Mouse (Mus musculus) CD4-positive, CD25-positive, alpha-beta regulatory T cell, adult 2 months (primary cell): ENCODE results near the gene Smad3.

Source experiments
- DNase-seq: peaks from one replicate; pipeline ENCODE4 v3.0.0-alpha.2; 2012; ENCODE audit warnings: low read depth, low spot score

The Smad3 gene

GRCm38 (mm10) chr9:63701957-63702309, 55.9 kb downstream of the Smad3 start:
- no peak for DNase-seq

- DNase-seq, result no peak
Measured at GRCm38 (mm10) chr9:63701258-63701956, 56.4 kb downstream of the Smad3 start.

DNA sequence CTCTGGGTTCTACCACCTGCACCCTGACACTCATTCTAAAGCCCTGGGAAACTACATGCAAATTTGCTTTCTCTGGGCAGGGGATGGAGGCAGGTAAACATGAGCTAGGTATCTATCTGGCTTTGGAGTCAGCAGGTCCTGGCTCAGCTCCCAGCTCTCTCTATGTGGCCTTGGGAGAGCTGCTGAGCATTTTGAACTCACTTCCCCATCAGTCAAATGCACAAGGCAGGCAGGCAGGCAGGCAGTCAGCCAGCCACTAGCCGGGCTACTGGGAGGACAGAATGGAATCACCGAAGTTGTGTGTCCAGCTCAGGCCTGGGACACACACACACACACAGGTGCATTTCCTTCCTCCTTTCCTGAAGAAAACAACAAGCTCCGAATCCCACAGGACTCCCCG, 58.6 kb downstream of the Smad3 start:
- DNase-seq, result no peak

DNA sequence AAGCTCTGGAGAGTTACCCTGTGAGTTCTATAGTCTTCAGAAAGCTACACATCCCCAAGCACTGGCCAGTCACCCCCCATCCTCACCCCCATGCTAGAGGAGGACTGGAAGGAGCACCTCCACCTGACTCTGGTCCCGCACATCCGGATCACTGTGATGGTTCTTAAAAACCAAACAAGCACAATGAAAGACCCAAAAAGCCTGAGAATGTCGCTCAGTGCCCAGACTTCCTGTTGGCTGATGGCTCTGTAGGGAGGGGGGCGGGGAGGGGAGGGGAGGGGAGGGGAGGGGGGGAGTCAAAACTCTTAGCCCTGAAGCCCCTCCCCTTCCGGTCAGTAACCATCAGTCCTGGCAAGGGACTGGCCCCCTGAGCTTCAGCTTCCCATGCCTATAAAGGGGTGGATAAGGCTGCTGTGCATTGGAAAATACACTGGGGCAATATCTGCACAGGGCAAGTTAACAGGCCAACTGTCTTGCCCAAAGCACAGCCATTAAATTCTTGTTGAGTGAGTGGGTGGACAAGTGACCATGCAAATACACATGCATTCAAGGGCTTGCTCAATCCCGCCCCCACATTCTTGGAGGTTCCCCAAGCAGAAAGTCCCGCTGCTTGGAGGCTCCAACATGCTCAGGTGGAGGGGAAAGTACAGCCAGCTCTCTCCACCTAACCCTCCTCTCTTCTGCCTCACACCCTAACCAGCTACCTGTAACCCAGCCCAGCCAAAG, 59.3 kb downstream of the Smad3 start:
- DNase-seq, result peak; percentile 50

- DNase-seq, result no peak
Measured at GRCm38 (mm10) chr9:63697606-63698005, 60.2 kb downstream of the Smad3 start.

DNA sequence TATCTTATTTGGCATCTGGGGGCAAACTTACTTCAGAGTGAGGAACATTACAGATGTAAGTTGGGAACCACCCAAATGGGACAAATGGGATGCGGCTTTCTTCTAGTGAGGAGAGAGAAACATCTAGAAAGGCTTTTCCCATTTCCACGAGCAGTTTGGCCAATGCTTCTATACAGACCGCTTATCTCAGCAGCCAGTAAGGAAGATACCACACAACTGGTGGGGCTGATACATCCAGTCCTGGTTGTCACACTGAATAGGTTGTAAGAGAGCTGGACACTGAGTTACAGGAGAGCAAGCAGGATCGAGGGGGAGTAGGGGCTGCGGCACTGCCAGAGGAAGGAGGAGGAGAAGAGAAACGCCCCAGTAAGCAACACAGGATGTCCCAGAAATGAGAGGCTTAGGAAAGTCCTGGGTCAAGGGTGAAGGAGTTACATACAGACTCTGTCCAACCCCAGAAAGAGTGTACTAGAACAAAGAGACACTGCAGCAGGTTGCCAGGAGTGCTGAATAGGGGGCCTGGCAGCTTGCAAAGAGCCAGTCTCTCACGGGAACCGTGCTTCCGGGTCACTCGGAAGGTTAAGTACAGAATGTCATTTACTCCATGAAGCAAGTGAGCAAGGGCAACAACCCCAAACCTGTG, 61.2 kb downstream of the Smad3 start:
- DNase-seq, result no peak

- no peak for DNase-seq
Measured at GRCm38 (mm10) chr9:63691960-63692359, 65.8 kb downstream of the Smad3 start.

DNA sequence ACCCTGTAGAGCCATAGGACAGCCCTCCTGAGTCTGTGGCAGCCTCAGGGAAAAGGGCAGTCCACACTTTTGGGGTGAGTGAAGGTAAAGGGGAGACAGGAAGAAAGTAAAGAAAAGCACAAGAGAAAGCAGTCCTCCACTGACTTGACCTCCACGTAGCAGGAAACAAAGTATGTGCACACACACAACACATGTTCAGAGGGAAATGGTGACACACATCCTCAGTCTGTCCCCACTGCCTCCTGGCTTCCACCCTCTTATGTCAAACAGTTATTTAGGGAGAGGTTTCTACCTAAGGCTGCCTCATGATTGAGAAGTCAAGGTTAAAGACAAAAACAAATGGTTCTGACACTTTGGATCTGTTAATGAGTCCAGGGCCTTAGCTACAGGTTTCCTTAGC, 67.3 kb downstream of the Smad3 start:
- no peak for DNase-seq

- no peak for DNase-seq
Measured at GRCm38 (mm10) chr9:63687413-63688015, 70.3 kb downstream of the Smad3 start.

DNA sequence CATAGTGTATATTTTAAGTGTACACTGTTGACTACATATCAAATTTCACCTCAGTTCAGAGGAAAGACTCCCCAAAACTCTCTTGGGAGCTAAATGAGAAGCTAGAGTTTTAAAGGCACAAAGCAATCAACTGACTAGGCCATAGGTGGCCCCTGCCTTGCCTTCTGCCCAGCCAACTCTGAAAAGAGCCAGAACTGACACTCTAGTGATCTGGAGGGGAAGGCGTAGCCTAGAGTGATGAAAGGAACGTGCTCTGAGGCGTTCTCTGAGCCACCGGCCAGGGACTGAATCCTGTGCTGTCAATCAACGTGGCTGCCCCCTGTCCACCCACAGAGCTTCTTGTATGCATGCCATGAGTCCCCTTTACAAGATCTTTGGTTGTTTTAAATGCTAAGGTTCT, 72.4 kb downstream of the Smad3 start:
- DNase-seq, result no peak

- no peak for DNase-seq
Measured at GRCm38 (mm10) chr9:63684277-63684676, 73.5 kb downstream of the Smad3 start.

- DNase-seq, result no peak
Measured at GRCm38 (mm10) chr9:63682943-63683342, 74.9 kb downstream of the Smad3 start.

GRCm38 (mm10) chr9:63682301-63682700, 75.5 kb downstream of the Smad3 start:
- DNase-seq, result no peak

GRCm38 (mm10) chr9:63678076-63678475, 79.7 kb downstream of the Smad3 start:
- DNase-seq, result peak; percentile 20

GRCm38 (mm10) chr9:63677621-63678020, 80.2 kb downstream of the Smad3 start:
- DNase-seq, result no peak

DNA sequence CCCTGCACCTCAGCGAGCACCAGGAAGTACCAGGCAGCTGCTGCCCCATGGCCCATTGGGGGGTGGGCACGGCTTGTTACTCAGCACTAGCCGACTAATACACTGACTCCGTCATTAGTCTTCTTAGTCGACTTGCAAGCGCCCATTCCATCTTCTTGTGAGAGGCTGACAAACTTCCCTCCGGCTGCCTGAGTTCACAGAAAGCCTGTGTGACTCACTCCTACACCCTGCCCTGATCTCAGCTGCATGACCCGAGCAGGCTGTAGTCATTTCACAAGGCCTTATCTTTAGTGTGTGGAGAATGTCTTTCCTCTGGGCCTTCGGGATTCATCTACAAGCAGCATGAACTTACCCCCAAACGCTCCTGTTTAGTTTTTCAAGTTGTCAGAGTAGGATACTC, 83.2 kb downstream of the Smad3 start:
- DNase-seq, result peak; percentile 18

GRCm38 (mm10) chr9:63673494-63673805, 84.3 kb downstream of the Smad3 start:
- DNase-seq, result no peak

DNA sequence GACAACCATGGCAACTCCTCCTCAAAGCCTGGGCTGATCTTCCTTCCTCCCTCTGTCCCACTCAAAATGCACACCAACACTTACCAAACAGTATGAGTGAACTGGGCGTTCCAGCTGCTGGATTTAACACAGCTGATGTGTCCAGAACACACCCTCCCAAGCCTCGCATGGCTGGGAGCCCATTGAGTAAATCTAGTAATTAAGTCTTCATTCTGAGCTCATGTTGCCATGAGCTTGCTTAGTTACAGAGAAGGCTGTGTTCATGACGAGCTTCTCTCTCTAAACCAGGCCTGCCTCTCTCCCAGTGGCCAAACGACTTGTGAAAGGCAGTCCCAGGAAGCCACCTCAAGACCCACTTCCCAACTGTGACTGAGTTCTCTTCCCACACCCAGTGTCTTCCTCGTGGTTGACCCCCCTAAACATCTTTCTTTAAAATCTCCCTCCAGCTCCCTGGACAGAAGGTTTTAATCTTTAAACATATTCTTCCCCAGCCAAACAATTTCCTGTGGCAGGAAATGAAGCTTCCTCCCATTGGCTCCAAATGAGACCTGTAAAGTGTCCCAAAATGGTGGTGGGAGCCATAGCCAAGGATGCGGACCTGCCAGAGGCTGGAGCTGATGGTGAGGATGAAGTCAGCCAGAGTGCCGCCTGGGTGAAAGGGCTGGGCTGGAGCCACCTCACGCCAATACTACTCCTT, 84.8 kb downstream of the Smad3 start:
- DNase-seq, result no peak

GRCm38 (mm10) chr9:63669816-63670215, 88.0 kb downstream of the Smad3 start:
- DNase-seq, result no peak

- DNase-seq, result no peak
Measured at GRCm38 (mm10) chr9:63668621-63669020, 89.2 kb downstream of the Smad3 start.

DNA sequence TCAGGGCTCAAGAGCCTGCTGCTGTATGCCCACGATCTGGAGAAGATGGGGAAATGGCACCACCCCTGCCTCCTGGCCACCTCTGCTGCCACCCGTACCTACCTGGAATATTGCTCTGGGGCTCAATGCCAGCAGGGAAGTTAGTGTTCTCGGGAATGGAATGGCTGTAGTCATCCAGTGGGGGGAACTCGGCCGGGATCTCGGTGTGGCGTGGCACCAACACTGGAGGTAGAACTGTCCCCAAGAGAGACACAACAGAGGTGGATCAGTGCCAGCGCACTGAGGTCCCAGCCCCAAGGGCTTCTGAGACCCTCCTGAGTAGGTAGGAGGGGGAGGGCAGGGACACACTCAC, 90.4 kb downstream of the Smad3 start:
- no peak for DNase-seq
